Mouse (Mus musculus) frontal cortex, adult (tissue): Measurements from ENCODE around the gene 4921509C19Rik.
"Not testable (repeated sequence)": the region's sequence is repeated elsewhere in the genome, so short reads cannot be mapped to it uniquely, and the experiment has no call there.

ENCODE experiments used
- ATAC-seq: cut with Nextera tagmentation; 2 replicates; pipeline ENCODE4 v1.9.2; 2017; ENCODE audit warnings: mild to moderate bottlenecking, moderate library complexity, mixed read lengths; ENCODE audit not compliant: low TSS enrichment

The 4921509C19Rik gene

GRCm38 (mm10) chr2:151476053-151476452, at the start of gene 4921509C19Rik:
4921509C19Rik (minus strand) TSS chr2:151476153.
- ATAC-seq, result not testable (repeated sequence)

- ATAC-seq, result no peak
Measured at GRCm38 (mm10) chr2:151525520-151525919, 49.6 kb upstream of the 4921509C19Rik start.

- peak; percentile 76 for ATAC-seq
Measured at GRCm38 (mm10) chr2:151524324-151525041, 48.5 kb upstream of the 4921509C19Rik start.

DNA sequence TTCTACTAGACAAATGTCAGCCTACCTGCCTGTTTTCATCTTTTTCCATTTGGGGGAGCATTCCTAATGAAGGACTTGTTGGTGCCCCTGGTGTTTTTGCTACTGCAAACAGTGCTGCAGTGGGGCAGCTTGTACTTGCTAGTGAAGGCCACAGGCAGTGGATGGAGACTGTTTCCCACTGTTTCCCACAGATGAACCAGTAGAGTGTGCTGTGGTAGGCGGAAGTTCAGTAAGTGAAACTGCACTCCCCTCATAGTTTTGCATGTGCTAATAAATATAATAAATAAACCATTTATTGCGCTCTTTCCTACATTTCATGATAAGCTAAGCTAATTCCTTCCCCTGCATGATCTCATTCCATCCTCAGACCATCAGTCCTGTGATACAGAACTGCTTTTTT, 43.0 kb upstream of the 4921509C19Rik start:
- ATAC-seq, result no peak

DNA sequence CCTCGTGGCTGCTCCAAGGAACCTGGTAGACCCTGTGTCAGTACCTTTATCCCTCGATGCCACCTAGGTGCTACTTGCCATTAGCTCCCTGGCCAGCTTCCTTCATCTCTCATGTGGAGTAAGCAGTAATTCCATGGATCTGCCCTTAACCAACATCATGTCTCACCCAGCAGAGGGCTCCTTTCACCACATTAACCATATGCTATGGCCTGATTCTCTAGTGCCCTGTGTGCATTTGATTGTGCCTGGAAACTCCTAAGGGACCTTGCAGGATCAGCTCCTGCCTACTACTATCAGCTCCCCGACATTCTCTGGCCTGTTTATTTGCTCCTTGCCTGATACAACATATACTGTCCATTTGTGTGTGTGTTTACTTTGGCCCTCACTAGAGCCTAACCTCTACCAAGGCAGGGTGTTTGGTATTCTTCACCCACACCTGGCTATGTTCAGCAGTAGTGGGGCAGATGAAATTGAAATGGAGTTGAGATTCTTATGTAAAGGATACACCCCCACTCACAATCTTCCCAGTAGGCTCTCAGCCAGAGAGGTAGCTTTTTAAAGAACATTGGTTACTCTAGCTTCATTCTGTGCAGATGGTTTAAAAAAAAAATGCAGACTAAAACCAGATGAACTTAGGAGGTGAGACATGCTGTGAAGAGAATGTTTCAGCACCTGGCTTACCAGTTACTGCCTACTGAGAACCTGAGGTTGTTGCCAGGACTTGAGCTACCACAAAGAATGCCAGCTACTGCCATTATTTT, 37.8 kb upstream of the 4921509C19Rik start:
- ATAC-seq, result peak; percentile 90

DNA sequence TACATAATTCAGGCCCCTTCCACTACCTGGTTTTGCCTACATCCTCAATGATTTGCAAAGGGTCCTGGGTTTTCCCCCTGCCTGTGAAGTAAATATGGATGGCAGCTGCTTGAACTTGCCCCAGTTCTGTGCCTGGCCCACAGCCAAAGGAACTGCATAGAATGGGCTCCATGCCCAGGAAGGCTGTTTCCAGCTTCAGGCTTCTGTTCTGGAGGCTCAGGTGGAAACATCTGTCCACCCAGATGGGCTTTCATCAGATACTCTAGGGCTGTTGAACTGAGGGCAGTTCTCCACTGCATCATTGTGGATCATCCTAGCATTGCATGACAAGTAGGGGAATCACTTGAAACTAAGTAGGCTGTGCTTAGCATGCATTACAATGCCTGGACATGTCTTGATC, 36.2 kb upstream of the 4921509C19Rik start:
- ATAC-seq, result no peak

DNA sequence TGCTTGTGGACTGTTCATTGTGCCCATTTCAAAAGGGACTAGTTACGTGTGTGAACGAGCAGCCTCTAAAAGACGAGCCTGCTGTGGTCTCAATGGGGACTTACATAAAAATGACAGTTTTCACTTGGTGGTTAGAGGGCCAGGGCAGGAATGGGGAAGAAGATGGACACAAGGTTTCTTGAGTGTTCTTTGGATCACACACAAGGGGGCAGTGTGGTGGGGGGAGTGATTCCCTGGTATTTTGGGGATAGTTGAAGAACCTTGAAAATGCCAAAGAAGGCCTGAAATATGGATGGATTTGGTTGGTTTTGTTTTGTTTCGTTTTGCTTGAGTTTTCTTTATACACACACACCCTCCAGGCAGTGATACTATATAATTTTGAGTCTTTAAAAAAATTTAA, 28.3 kb upstream of the 4921509C19Rik start:
- no peak for ATAC-seq

GRCm38 (mm10) chr2:151500442-151501007, 24.6 kb upstream of the 4921509C19Rik start:
- no peak for ATAC-seq

- ATAC-seq, result no peak
Measured at GRCm38 (mm10) chr2:151498358-151498757, 22.4 kb upstream of the 4921509C19Rik start.

- peak; percentile 99 for ATAC-seq
Measured at GRCm38 (mm10) chr2:151494035-151494803, 18.3 kb upstream of the 4921509C19Rik start, which contains the start of gene Nsfl1c. Nsfl1c (plus strand) TSS chr2:151494182.

- no peak for ATAC-seq
Measured at GRCm38 (mm10) chr2:151486496-151486895, 10.5 kb upstream of the 4921509C19Rik start.

DNA sequence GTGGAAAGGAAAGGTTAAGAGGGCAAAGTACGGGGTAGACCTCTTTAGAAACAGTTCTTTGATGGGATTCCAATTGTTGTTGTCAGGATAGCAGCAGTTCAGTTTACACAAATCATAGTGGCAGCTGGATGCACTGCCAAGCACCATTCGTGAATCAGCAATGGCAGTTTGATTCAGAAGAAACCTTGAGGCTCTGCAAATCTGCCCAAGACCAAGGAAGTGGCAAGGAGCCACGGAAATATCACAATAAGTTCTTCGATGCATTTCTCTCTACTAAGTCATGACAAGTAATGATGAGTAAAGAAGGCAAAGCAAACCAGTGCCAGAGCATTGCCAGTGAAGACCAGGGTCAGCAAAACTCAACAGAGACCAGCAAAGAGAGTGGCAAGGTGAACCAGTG, 41.0 kb downstream of the 4921509C19Rik start:
- not testable (repeated sequence) for ATAC-seq

GRCm38 (mm10) chr2:151434203-151434602, 41.8 kb downstream of the 4921509C19Rik start:
- ATAC-seq, result not testable (repeated sequence)
